Mouse (Mus musculus): ENCODE data around the gene Sos2. TPM values are rescaled to one million over a fixed set of nuclear protein-coding genes. Genes with fewer than 3 reads are reported as not detected.

The Sos2 gene
- polyA plus RNA-seq, 1 experiment: 6.0 TPM

DNA sequence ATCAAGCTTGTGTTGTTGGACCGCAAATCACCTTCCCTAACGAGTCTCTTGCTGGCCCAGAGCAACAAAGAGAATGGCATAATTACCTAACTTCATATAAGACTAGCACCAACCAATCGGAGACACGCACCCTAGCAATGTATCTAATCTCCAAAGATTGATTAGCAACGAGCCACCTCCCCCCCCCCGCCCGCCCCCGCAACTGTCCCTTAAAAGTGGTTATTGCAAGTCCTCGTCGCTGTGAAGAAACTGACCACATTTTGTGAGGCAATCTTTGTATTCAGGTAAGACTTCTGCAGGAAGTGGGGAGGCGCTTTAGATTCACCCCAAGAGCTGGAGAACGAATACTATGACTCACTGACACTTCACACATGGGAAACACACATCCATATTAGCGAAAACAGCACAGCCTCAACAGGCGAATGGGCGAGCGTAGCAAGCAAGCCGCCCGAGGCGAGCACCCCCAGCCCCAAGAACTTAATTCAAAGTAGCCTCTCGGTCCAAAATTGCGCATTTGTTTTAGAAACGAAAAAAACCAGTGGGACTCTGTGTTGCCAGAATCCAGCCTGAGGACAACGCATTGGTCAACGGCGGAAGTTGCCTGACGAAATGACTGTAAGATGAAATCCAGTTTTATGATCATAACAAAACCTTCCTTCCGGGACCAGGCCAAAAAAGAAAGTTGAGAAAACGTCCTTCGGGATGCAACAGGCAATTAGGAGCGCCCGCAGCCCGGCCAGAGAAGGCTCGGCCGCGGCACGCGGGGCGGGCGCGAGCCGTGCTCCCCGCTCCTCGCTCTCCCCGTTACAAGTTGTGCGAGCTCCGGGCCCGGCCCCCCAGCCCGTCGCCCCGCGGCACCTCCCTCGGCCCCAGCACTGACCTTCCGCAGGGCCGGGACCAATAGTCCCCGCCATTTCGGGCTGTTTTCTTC is 752 bp downstream of the Sos2 start:
- Histone ChIP-seq H3K36me3 (ENCODE audit: control insufficient read depth, insufficient read depth) (no peaks in the 10 kb centered on the region), H3K27me3 (ENCODE audit: control insufficient read depth, insufficient read depth, insufficient read length) (no peaks in the 10 kb centered on the region), H3K4me3 (peak overlapping the region; percentile 61), H3K79me2 (ENCODE audit: control insufficient read depth, insufficient read depth) (peaks cover 52% of the 10 kb centered on the region), H3K4me2 (ENCODE audit: low read depth) (peak overlapping the region; percentile 60), H3ac (ENCODE audit: control insufficient read depth, insufficient read length) (peak overlapping the region; percentile 98)
- TF ChIP-seq E2F4 (IDR thresholded peaks at IDR 0.05; ENCODE audit: insufficient read depth): no peak
- TF ChIP-seq MAX (IDR thresholded peaks at IDR 0.05; ENCODE audit: low read depth): no peak
- 0 out of 2 replicates have a peak, but pooled peaks have one; percentile 28 for TF ChIP-seq CEBPB (IDR thresholded peaks at IDR 0.05; ENCODE audit: insufficient read depth, poor library complexity, severe bottlenecking)
- TF ChIP-seq POLR2AphosphoS2 (IDR thresholded peaks at IDR 0.05; ENCODE audit: insufficient read length, low read depth): no peak

DNA sequence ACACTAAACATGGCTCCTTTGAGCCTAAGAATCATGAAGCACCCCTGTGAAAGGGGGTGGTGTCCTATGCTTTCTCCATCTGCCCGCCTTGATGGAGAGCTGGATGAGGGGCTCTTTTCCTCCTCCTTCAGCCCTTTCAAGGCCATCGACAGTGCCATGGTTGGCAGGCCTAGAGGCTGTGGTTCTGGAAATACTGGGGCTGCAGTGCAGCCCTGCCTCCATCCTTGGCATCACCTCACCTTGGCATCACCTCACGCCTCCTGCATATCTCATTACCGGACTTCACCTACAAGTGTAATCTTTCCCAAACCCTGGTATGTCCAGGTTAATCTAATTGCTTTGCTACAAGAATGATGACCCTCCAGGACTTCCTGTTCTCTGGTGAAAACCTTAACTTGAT is 5.5 kb downstream of the Sos2 start:
- H3ac ChIP-seq (ENCODE audit: control insufficient read depth, insufficient read length): no peak overlapping the region
- H3K79me2 ChIP-seq (ENCODE audit: control insufficient read depth, insufficient read depth): peaks cover 91% of the 10 kb centered on the region
- TF ChIP-seq REST (IDR thresholded peaks at IDR 0.05; ENCODE audit: insufficient read depth, insufficient read length) (no peak), TCF12 (IDR thresholded peaks at IDR 0.05; ENCODE audit: insufficient read depth, poor library complexity, severe bottlenecking) (no peak), POLR2A (IDR thresholded peaks at IDR 0.05; ENCODE audit: insufficient read length, low read depth) (no peak), MYOG (IDR thresholded peaks at IDR 0.05; ENCODE audit: control insufficient read depth in 1 of 3, insufficient read depth in 1 of 3, insufficient read length in 2 of 3, low read depth in 2 of 3) (no peak), MYOD1 (IDR thresholded peaks at IDR 0.05; ENCODE audit: control insufficient read depth in 1 of 3, insufficient read length in 2 of 3, low read depth in 2 of 3) (no peak), USF1 (IDR thresholded peaks at IDR 0.05; ENCODE audit: low read depth) (no peak), POLR2AphosphoS2 (IDR thresholded peaks at IDR 0.05; ENCODE audit: insufficient read length, low read depth) (no peak)
- no peak overlapping the region for H3K4me2 ChIP-seq (ENCODE audit: low read depth)
- no peak overlapping the region for H3K4me3 ChIP-seq
- no peaks in the 10 kb centered on the region for H3K27me3 ChIP-seq (ENCODE audit: control insufficient read depth, insufficient read depth, insufficient read length)
- H3K36me3 ChIP-seq (ENCODE audit: control insufficient read depth, insufficient read depth): no peaks in the 10 kb centered on the region

DNA sequence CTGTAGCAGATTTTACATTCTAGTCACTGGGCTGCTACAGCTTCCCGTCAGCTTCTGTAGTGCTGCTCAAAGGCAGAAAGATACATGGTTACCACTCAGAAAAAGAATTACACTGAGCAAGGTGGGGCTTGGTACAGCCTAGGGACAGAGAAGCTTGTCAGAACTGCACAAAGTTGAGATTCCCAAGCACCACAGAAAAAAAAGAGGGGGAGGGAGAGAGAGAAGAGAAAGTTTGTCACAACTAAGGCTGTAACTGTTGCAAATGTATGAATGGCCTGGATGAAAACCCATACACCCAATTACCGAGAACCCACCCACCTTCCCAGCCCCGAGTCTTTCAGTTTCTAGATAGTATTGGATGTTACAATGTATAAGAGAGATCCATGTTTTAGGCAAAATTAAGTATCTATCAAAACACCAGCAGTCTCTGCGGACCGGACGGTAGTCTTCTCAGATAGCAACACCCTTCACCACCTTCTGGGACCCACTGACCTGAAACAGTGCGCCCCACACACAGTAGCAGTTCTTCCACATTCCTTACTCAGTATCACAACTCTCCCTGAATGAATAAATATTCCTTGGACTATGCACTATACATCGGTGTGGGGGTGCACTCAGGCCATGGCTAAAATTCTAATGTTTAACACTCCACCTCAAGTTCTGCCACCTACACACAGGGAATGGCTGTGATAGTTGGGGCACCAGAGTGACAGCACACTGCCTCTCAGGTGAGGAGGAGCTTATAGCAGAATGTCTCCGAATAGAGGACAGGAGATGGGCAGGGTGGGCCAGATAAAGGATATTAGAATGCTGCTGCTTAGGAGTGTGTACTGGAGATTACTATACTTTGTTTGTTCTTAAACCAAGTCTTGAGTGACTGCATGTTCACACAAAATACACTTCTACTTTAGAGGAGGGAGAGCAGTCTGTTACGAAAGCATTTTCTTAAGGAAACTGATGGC is 6.8 kb downstream of the Sos2 start:
- peaks cover 90% of the 10 kb centered on the region for H3K79me2 ChIP-seq (ENCODE audit: control insufficient read depth, insufficient read depth)
- no peak overlapping the region for H3ac ChIP-seq (ENCODE audit: control insufficient read depth, insufficient read length)
- H3K4me2 ChIP-seq (ENCODE audit: low read depth): no peak overlapping the region
- TF ChIP-seq CEBPB (IDR thresholded peaks at IDR 0.05; ENCODE audit: insufficient read depth, poor library complexity, severe bottlenecking): no peak
- no peak for TF ChIP-seq MYOG (IDR thresholded peaks at IDR 0.05; ENCODE audit: control insufficient read depth in 1 of 3, insufficient read depth in 1 of 3, insufficient read length in 2 of 3, low read depth in 2 of 3)
- TF ChIP-seq MYOD1 (IDR thresholded peaks at IDR 0.05; ENCODE audit: control insufficient read depth in 1 of 3, insufficient read length in 2 of 3, low read depth in 2 of 3): no peak
- TF ChIP-seq SRF (IDR thresholded peaks at IDR 0.05; ENCODE audit: control insufficient read depth, insufficient read length, low read depth): no peak
- no peak for TF ChIP-seq USF1 (IDR thresholded peaks at IDR 0.05; ENCODE audit: low read depth)
- TF ChIP-seq POLR2A (IDR thresholded peaks at IDR 0.05; ENCODE audit: insufficient read length, low read depth): no peak
- no peak for TF ChIP-seq POLR2AphosphoS2 (IDR thresholded peaks at IDR 0.05; ENCODE audit: insufficient read length, low read depth)
- TF ChIP-seq E2F4 (IDR thresholded peaks at IDR 0.05; ENCODE audit: insufficient read depth): no peak
- TF ChIP-seq MAX (IDR thresholded peaks at IDR 0.05; ENCODE audit: low read depth): no peak
- TF ChIP-seq TCF12 (IDR thresholded peaks at IDR 0.05; ENCODE audit: insufficient read depth, poor library complexity, severe bottlenecking): no peak
- TF ChIP-seq TCF3 (IDR thresholded peaks at IDR 0.05; ENCODE audit: insufficient read length, low read depth): no peak
- TF ChIP-seq REST (IDR thresholded peaks at IDR 0.05; ENCODE audit: insufficient read depth, insufficient read length): no peak
- H3K27me3 ChIP-seq (ENCODE audit: control insufficient read depth, insufficient read depth, insufficient read length): no peaks in the 10 kb centered on the region
- no peaks in the 10 kb centered on the region for H3K36me3 ChIP-seq (ENCODE audit: control insufficient read depth, insufficient read depth)
- no peak overlapping the region for H3K4me3 ChIP-seq

DNA sequence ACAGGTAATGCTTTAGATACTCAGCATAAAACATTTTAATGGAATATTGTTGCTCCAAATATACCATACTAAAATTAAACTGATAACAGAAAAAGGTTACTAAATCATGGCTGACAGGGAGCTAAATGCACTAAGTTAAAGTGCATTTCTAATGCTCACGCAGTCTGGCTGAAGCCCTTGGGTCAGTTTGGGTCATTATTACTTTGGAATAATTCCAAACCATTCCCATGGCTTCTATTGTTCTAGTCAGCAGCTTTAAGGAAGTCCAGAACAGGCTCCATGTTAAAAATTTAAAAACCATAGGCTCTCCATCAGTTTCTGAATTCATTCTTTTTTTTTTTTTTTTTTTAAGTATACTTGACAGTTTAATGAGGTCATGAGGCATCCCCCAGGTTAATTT is 7.5 kb downstream of the Sos2 start:
- peaks cover 85% of the 10 kb centered on the region for H3K79me2 ChIP-seq (ENCODE audit: control insufficient read depth, insufficient read depth)
- no peaks in the 10 kb centered on the region for H3K27me3 ChIP-seq (ENCODE audit: control insufficient read depth, insufficient read depth, insufficient read length)
- H3ac ChIP-seq (ENCODE audit: control insufficient read depth, insufficient read length): no peak overlapping the region
- no peak overlapping the region for H3K4me2 ChIP-seq (ENCODE audit: low read depth)
- H3K36me3 ChIP-seq (ENCODE audit: control insufficient read depth, insufficient read depth): no peaks in the 10 kb centered on the region
- H3K4me3 ChIP-seq: no peak overlapping the region
- TF ChIP-seq MYOG (IDR thresholded peaks at IDR 0.05; ENCODE audit: control insufficient read depth in 1 of 3, insufficient read depth in 1 of 3, insufficient read length in 2 of 3, low read depth in 2 of 3) (no peak), POLR2AphosphoS2 (IDR thresholded peaks at IDR 0.05; ENCODE audit: insufficient read length, low read depth) (no peak), MYOD1 (IDR thresholded peaks at IDR 0.05; ENCODE audit: control insufficient read depth in 1 of 3, insufficient read length in 2 of 3, low read depth in 2 of 3) (no peak), POLR2A (IDR thresholded peaks at IDR 0.05; ENCODE audit: insufficient read length, low read depth) (no peak), TCF3 (IDR thresholded peaks at IDR 0.05; ENCODE audit: insufficient read length, low read depth) (no peak), REST (IDR thresholded peaks at IDR 0.05; ENCODE audit: insufficient read depth, insufficient read length) (no peak), TCF12 (IDR thresholded peaks at IDR 0.05; ENCODE audit: insufficient read depth, poor library complexity, severe bottlenecking) (no peak), USF1 (IDR thresholded peaks at IDR 0.05; ENCODE audit: low read depth) (no peak), SRF (IDR thresholded peaks at IDR 0.05; ENCODE audit: control insufficient read depth, insufficient read length, low read depth) (no peak), E2F4 (IDR thresholded peaks at IDR 0.05; ENCODE audit: insufficient read depth) (no peak), MAX (IDR thresholded peaks at IDR 0.05; ENCODE audit: low read depth) (no peak), CEBPB (IDR thresholded peaks at IDR 0.05; ENCODE audit: insufficient read depth, poor library complexity, severe bottlenecking) (no peak)
